Mouse (Mus musculus): Measurements from ENCODE around the gene Adgrf2.

DNA sequence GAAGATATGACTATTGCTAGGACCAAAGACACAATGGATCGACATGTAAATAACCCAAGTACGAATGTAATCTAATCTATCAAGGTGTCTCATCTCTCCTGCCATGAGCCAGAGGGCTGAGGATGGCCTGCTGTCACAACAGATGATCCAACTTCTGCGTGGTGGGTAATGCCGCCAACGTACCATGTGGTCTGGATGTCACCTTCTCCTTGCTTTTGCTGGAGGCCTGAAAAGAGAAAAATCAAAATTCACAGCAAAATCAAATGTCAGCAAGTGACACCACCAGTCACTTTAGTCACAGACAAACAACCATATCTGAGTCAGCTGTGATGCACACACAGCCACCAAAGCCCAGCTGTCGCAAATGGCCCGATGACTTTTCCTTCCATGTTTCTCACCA is 27.0 kb downstream of the Adgrf2 start:
- TF ChIP-seq CTCF (IDR thresholded peaks at IDR 0.05; ENCODE audit: borderline replicate concordance, control insufficient read depth, extremely low read depth, insufficient read depth, low read length, poor library complexity): no peak
- TF ChIP-seq POLR2A (IDR thresholded peaks at IDR 0.05; ENCODE audit: control insufficient read depth, extremely low read depth, insufficient read depth, low read length, poor library complexity): no peak
